Mouse (Mus musculus): ENCODE results near the gene Acot1.

Acot1 gene

DNA sequence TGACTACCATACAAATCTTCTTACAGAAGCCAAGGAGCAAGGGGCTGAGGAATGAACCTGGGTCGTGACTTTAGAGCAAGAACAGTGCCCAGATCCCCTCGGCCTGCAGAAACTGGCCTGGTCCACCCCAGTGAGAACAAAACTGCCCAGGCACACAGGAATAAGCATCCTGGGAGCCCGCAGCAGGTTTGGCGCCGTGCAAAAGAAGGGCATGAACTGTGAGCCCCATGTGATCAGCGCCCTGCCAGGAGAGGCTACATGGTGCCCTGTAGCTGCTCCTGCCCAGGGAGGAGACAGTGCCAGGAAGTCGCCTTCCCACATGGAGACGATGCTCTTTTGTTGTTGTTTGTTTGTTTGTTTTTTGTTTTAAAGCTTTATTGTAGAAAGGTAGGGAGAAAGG lies 55.3 kb downstream of the Acot1 start:
- no peak for DNase-seq

DNA sequence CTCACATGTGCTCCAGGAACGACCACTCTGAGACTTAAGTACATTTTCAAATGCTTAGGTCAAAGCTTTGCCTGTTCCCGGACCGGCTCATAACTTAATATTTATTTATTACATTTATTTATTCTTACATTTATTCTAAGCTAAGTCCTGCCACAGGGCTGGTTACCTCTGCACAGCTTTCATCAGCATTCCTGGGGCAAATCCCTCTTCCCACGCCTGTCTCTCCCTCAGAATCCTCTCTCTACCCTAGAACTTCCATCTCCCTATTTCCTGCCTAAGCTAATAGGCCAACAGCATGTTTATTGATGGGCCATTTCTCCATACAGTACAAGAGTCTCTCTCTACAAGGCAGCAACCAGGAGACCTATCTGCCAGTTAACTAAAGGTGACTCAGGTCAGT lies 58.5 kb downstream of the Acot1 start:
- no peak for DNase-seq

Data from cerebellum, adult 9-11 months (tissue).